Comparison of ENCODE assay signal across 8 mouse cellular contexts in the genomic region with DNA sequence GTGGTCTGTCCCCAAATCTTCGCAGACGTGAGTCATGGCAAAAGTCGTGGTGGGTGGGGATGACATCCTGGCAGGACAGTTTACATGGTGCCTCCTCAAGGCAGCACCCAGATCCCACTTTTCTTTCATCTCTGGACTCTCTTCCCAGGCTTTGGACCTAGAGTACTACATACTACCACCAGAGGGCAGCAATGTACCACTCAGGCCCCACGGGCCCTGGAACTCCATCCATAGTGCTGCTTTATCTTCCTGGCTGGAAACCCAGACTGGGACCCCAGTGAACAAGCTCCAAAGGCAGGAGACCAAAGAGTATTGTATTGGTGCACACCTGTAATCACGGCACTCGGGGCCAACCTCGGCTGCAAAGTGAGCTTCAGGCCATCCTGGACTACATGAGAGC. TPM values are rescaled to one million over a fixed set of nuclear protein-coding genes. Genes with fewer than 3 reads are reported as not detected.
DNase-seq lines count a peak whose midpoint lies in the region; ATAC-seq and TF ChIP-seq lines count a peak whose summit lies in the region.

No protein-coding gene starts in this region.

- intact Hi-C loops in left cerebral cortex, postnatal 36 days (cut with DNase I): loop anchor here (1.0 to 5.0 kb wide), 3 partner anchors 51 to 555 kb away; no protein-coding TSS in a partner anchor

- no peaks in the 10 kb centered on the region for H3K27me3 ChIP-seq in hindbrain, postnatal 0 days (ENCODE audit: insufficient read depth, low read length)
- no peaks in the 10 kb centered on the region for H3K27me3 ChIP-seq in midbrain, embryonic 13.5 days
- no peaks in the 10 kb centered on the region for H3K27me3 ChIP-seq in spleen, adult 2 months (ENCODE audit: control insufficient read depth, insufficient read depth, low read length)

- H3K4me1 ChIP-seq in hindbrain, postnatal 0 days (ENCODE audit: insufficient read depth, low read length): peaks cover 6% of the 10 kb centered on the region; the same call in 1 of the 2 replicates
- H3K4me1 ChIP-seq in midbrain, embryonic 13.5 days (replicated peaks): peaks cover 17% of the 10 kb centered on the region
- peaks cover 4% of the 10 kb centered on the region; the same call in 1 of the 2 replicates for H3K4me1 ChIP-seq in spleen, adult 2 months (ENCODE audit: control insufficient read depth, insufficient read depth, insufficient read length)

- H3K9me3 ChIP-seq in hindbrain, postnatal 0 days (ENCODE audit: low read length): no peaks in the 10 kb centered on the region
- no peaks in the 10 kb centered on the region for H3K9me3 ChIP-seq in midbrain, embryonic 13.5 days

- 0 out of 2 replicates have a peak, but pooled peaks cover 1% of the 10 kb centered on the region for H3K36me3 ChIP-seq in hindbrain, postnatal 0 days (ENCODE audit: insufficient read depth, low read length)
- peaks cover 4% of the 10 kb centered on the region for H3K36me3 ChIP-seq in midbrain, embryonic 13.5 days
- no peaks in the 10 kb centered on the region; the same call in 1 of the 2 replicates for H3K36me3 ChIP-seq in spleen, adult 2 months (ENCODE audit: control insufficient read depth, insufficient read depth, low read length)

- TF ChIP-seq CTCF in hindbrain, postnatal 0 days (IDR thresholded peaks at IDR 0.05; ENCODE audit: low read depth): peak; percentile 96
- peak; percentile 72; the same call in 1 of the 2 replicates for TF ChIP-seq CTCF in spleen, adult 2 months (IDR thresholded peaks at IDR 0.05; ENCODE audit: extremely low read depth, insufficient read depth, insufficient read length, insufficient replicate concordance)

- DNase-seq in left cerebral cortex, adult 18-20 months (ENCODE audit: low spot score in 2 of 2): peak; percentile 69 to 84
- no peak for DNase-seq in left cerebral cortex, adult 11 months (ENCODE audit: low spot score)
- peak; percentile 70 for DNase-seq in cerebellum, adult 8-10 months
- peak; percentile 89 for DNase-seq in hindbrain, postnatal 0 days (ENCODE audit: low spot score)
- DNase-seq in left cerebral cortex, postnatal 36 days (ENCODE audit: low spot score in 2 of 2): peak; percentile 53 to 58
- peak; percentile 28 to 40 for DNase-seq in spleen, adult 2 months (ENCODE audit: low read depth in 1 of 2, low spot score in 2 of 2)

- 32% methylated on average over 7 of the region's 7 CpGs for WGBS in hindbrain, postnatal 0 days
- 33% methylated on average over 7 of the region's 7 CpGs for WGBS in midbrain, embryonic 13.5 days
- WGBS in spleen, adult 2 months: 33% methylated on average over 7 of the region's 7 CpGs

- ATAC-seq in frontal cortex, adult (ENCODE audit: low TSS enrichment): peak; percentile 79
- peak; percentile 70; the same call in 1 of the 2 replicates for ATAC-seq in hindbrain, postnatal 0 days
- ATAC-seq in midbrain, embryonic 13.5 days: peak; percentile 70

- H3K9ac ChIP-seq in hindbrain, postnatal 0 days (replicated peaks; ENCODE audit: low read length): no peak overlapping the region
- H3K9ac ChIP-seq in midbrain, embryonic 13.5 days (replicated peaks): no peak overlapping the region

- no peak overlapping the region for H3K4me3 ChIP-seq in hindbrain, postnatal 0 days (ENCODE audit: low read length)
- no peak overlapping the region for H3K4me3 ChIP-seq in midbrain, embryonic 13.5 days (replicated peaks)
- H3K4me3 ChIP-seq in spleen, adult 2 months (ENCODE audit: extremely low read depth, insufficient read depth, insufficient read length): no peak overlapping the region

- H3K4me2 ChIP-seq in hindbrain, postnatal 0 days (ENCODE audit: low read depth, low read length): no peak overlapping the region
- H3K4me2 ChIP-seq in midbrain, embryonic 13.5 days (replicated peaks): no peak overlapping the region

- TF ChIP-seq POLR2A in spleen, adult 2 months (IDR thresholded peaks at IDR 0.05; ENCODE audit: low read depth, low read length): no peak

- H3K27ac ChIP-seq in hindbrain, postnatal 0 days: no peak overlapping the region
- H3K27ac ChIP-seq in midbrain, embryonic 13.5 days: no peak overlapping the region
- H3K27ac ChIP-seq in spleen, adult 2 months (ENCODE audit: insufficient read depth, low read length): no peak overlapping the region

RNA-seq across cellular contexts. Expression of a gene that starts 3.1 kb away (rescaled TPM):
- 10 to 100 TPM; 36.2 to 40.7 TPM for total RNA-seq in left cerebral cortex, adult 18-20 months (2021)
- 11.2 and 15.1 TPM in 2 replicates for total RNA-seq in hindbrain, postnatal 0 days (2014; rRNA removed)
- 58.7 and 59.0 TPM in 2 replicates for polyA plus RNA-seq in hindbrain, postnatal 0 days (2015; fragmentation: Nextera tagmentation; extraction: Ambion mirVana)
- 10 to 100 TPM; 28.3 to 39.2 TPM for total RNA-seq in left cerebral cortex, postnatal 36 days (2021)
- 68.4 and 70.2 TPM in 2 replicates for polyA plus RNA-seq in midbrain, embryonic 13.5 days (2015; fragmentation: Nextera tagmentation; extraction: Ambion mirVana)
- 7.3 and 8.8 TPM in 2 replicates for polyA plus RNA-seq in spleen, adult 2 months (2012; rRNA removed)

RNA-seq across cellular contexts. Expression of a gene that starts 31.3 kb away (rescaled TPM):
- total RNA-seq in left cerebral cortex, adult 18-20 months (2021): 10 to 100 TPM; 45.9 to 48.5 TPM
- total RNA-seq in hindbrain, postnatal 0 days (2014; rRNA removed): 122 and 148 TPM in 2 replicates
- 50.6 and 56.8 TPM in 2 replicates for polyA plus RNA-seq in hindbrain, postnatal 0 days (2015; fragmentation: Nextera tagmentation; extraction: Ambion mirVana)
- 10 to 100 TPM; 54.0 to 54.8 TPM for total RNA-seq in left cerebral cortex, postnatal 36 days (2021)
- 30.6 and 31.0 TPM in 2 replicates for polyA plus RNA-seq in midbrain, embryonic 13.5 days (2015; fragmentation: Nextera tagmentation; extraction: Ambion mirVana)
- polyA plus RNA-seq in spleen, adult 2 months (2012; rRNA removed): 113 and 167 TPM in 2 replicates

RNA-seq across cellular contexts. Expression of a gene that starts 44.5 kb away (rescaled TPM):
- 1 to 10 TPM; 7.5 to 8.4 TPM for total RNA-seq in left cerebral cortex, adult 18-20 months (2021)
- total RNA-seq in hindbrain, postnatal 0 days (2014; rRNA removed): 41.7 and 49.6 TPM in 2 replicates
- polyA plus RNA-seq in hindbrain, postnatal 0 days (2015; fragmentation: Nextera tagmentation; extraction: Ambion mirVana): 14.4 and 15.3 TPM in 2 replicates
- total RNA-seq in left cerebral cortex, postnatal 36 days (2021): 1 to 10 TPM; 8.0 to 9.7 TPM
- 20.3 and 25.6 TPM in 2 replicates for polyA plus RNA-seq in midbrain, embryonic 13.5 days (2015; fragmentation: Nextera tagmentation; extraction: Ambion mirVana)
- polyA plus RNA-seq in spleen, adult 2 months (2012; rRNA removed): 18.8 and 30.3 TPM in 2 replicates
